Mouse (Mus musculus) heart, adult 2 months (tissue): Measurements from ENCODE around the gene Casc3. TPM values are rescaled to one million over a fixed set of nuclear protein-coding genes. Genes with fewer than 3 reads are reported as not detected.

ENCODE experiments used
- DNase-seq, 2 experiments: peaks; one replicate each; pipeline ENCODE4 v3.0.0; 2021
- H3K27ac ChIP-seq: fragments of 200-600 bp; 2 replicates; pipeline ENCODE4 v1.8.1; 2022
- H3K27me3 ChIP-seq: fragments of 200-500 bp; 2 replicates; pipeline ENCODE4 v1.6.1; 2012; ENCODE audit warnings: mild to moderate bottlenecking, low read length, inconsistent platforms, mixed read lengths; ENCODE audit not compliant: control insufficient read depth, insufficient read depth
- H3K36me3 ChIP-seq: fragments of 200-500 bp; 2 replicates; pipeline ENCODE4 v1.6.1; 2012; ENCODE audit warnings: low read length, inconsistent platforms; ENCODE audit not compliant: control insufficient read depth, insufficient read depth
- H3K4me1 ChIP-seq: fragments of 200-500 bp; 2 replicates; pipeline ENCODE4 v1.6.1; 2011; ENCODE audit warnings: low read length; ENCODE audit not compliant: control insufficient read depth, insufficient read depth
- H3K4me3 ChIP-seq: fragments of 200-600 bp; 2 replicates; pipeline ENCODE4 v1.8.1; 2022
- H3K79me2 ChIP-seq: fragments of 200-500 bp; replicated peaks from 2 replicates; pipeline ENCODE4 v1.6.1; 2012; ENCODE audit warnings: mild to moderate bottlenecking, inconsistent platforms, low read length, moderate library complexity, mixed read lengths; ENCODE audit not compliant: control insufficient read depth, insufficient read depth
- H3K9ac ChIP-seq: fragments of 200-500 bp; 2 replicates; pipeline ENCODE4 v1.6.1; 2012; ENCODE audit warnings: low read depth, mild to moderate bottlenecking, control low read depth, inconsistent platforms, low read length, mixed read lengths
- CTCF ChIP-seq: fragments of 200-600 bp; IDR thresholded peaks from 2 replicates; pipeline ENCODE4 v1.8.1; 2022; ENCODE audit warnings: antibody characterized with exemption, mild to moderate bottlenecking, moderate library complexity
- EP300 ChIP-seq: fragments of 200-500 bp; IDR thresholded peaks from 2 replicates; pipeline ENCODE4 v1.6.1; 2011; ENCODE audit warnings: low read depth, low read length, control low read depth; ENCODE audit not compliant: insufficient read depth
- POLR2A ChIP-seq: fragments of 200-500 bp; IDR thresholded peaks from 2 replicates; pipeline ENCODE4 v1.6.1; 2011; ENCODE audit warnings: mild to moderate bottlenecking, low read depth, low read length, control low read depth; ENCODE audit not compliant: insufficient read depth
- WGBS: fragments of 180-500 bp; shearing (Covaris S2); methylation state at CpG from one replicate; pipeline ENCODE4 v1.1.7; 2018; 5-methylcytosine and 5-hydroxymethylcytosine counted together
- intact Hi-C: fragments of 180-260 bp; cut with DNase I; formaldehyde crosslinking; loops from one replicate; pipeline ENCODE4 v1.15.1; 2025
- polyA plus RNA-seq: library from polyadenylated mRNA; depleted of rRNA; stranded (reverse); fragments of >200 nt; gene quantifications from 2 replicates; pipeline ENCODE4 v1.2.3, GENCODE M21; 2012
- total RNA-seq, 2 experiments: library from RNA; stranded (reverse); gene quantifications; 2 replicates each; pipeline ENCODE4 v1.2.3; 2021

The Casc3 gene
- total and polyA plus RNA-seq, 3 experiments = 17.5 to 20.7 (median 18.7) TPM

- 80% methylated on average over 18 of the region's 18 CpGs for WGBS
- no peaks in the 10 kb centered on the region for H3K79me2 ChIP-seq
- intact Hi-C loops = no loop called here
- H3K36me3 ChIP-seq = peaks cover 14% of the 10 kb centered on the region
- H3K27me3 ChIP-seq = no peaks in the 10 kb centered on the region
- DNase-seq = peak; percentile 13 to 22
- H3K27ac ChIP-seq = no peak overlapping the region; the same call in 1 of the 2 replicates
- H3K4me1 ChIP-seq = peaks cover 8% of the 10 kb centered on the region
- no peak overlapping the region for H3K9ac ChIP-seq
- no peak overlapping the region for H3K4me3 ChIP-seq
- no peak for TF ChIP-seq CTCF
- no peak for TF ChIP-seq POLR2A
- no peak for TF ChIP-seq EP300
These were observed 40.6 kb upstream of the Casc3 start for GRCm38 (mm10) chr11:98764091-98764490.

GRCm38 (mm10) chr11:98764746-98765145, 40.0 kb upstream of the Casc3 start:
- H3K4me1 ChIP-seq = peaks cover 13% of the 10 kb centered on the region
- intact Hi-C loops = no loop called here
- H3K4me3 ChIP-seq = no peak overlapping the region
- no peaks in the 10 kb centered on the region for H3K79me2 ChIP-seq
- peak overlapping the region; percentile 81 for H3K27ac ChIP-seq
- TF ChIP-seq POLR2A (no peak), CTCF (no peak), EP300 (no peak)
- peaks cover 21% of the 10 kb centered on the region for H3K36me3 ChIP-seq
- H3K27me3 ChIP-seq = no peaks in the 10 kb centered on the region
- no peak for DNase-seq
- no peak overlapping the region for H3K9ac ChIP-seq

GRCm38 (mm10) chr11:98765421-98766309, 39.0 kb upstream of the Casc3 start:
- no peak overlapping the region for H3K4me3 ChIP-seq

GRCm38 (mm10) chr11:98766346-98766745, 38.4 kb upstream of the Casc3 start:
- 24% methylated on average over 2 of the region's 2 CpGs for WGBS
- no peaks in the 10 kb centered on the region for H3K27me3 ChIP-seq
- no peaks in the 10 kb centered on the region for H3K79me2 ChIP-seq
- no peak overlapping the region for H3K9ac ChIP-seq
- H3K4me1 ChIP-seq = peaks cover 25% of the 10 kb centered on the region
- intact Hi-C loops = no loop called here
- H3K36me3 ChIP-seq = peaks cover 35% of the 10 kb centered on the region
- TF ChIP-seq POLR2A = no peak
- TF ChIP-seq CTCF = no peak
- no peak for TF ChIP-seq EP300
- no peak overlapping the region for H3K4me3 ChIP-seq
- peak overlapping the region; percentile 54 for H3K27ac ChIP-seq
- peak; percentile 27 to 47 for DNase-seq

More at GRCm38 (mm10) chr11:98765421-98766309, 39.0 kb upstream of the Casc3 start:
- H3K4me1 ChIP-seq = peaks cover 20% of the 10 kb centered on the region
- H3K9ac ChIP-seq = peak overlapping the region; percentile 17
- intact Hi-C loops = no loop called here
- H3K27ac ChIP-seq = peak overlapping the region; percentile 81
- H3K36me3 ChIP-seq = peaks cover 29% of the 10 kb centered on the region
- TF ChIP-seq EP300 (peak; percentile 42; the same call in 1 of the 2 replicates), CTCF (no peak)
- WGBS = 15% methylated on average over 6 of the region's 9 CpGs
- H3K79me2 ChIP-seq = no peaks in the 10 kb centered on the region
- H3K27me3 ChIP-seq = no peaks in the 10 kb centered on the region
- DNase-seq = peak; percentile 72 to 75

- Histone ChIP-seq H3K4me1 (peaks cover 26% of the 10 kb centered on the region), H3K36me3 (peaks cover 39% of the 10 kb centered on the region), H3K9ac (no peak overlapping the region), H3K27me3 (no peaks in the 10 kb centered on the region), H3K27ac (peak overlapping the region; percentile 54), H3K79me2 (no peaks in the 10 kb centered on the region), H3K4me3 (no peak overlapping the region)
- intact Hi-C loops = no loop called here
- TF ChIP-seq CTCF (no peak), POLR2A (no peak), EP300 (no peak)
- WGBS = 47% methylated on average over 5 of the region's 5 CpGs
- peak; percentile 20 to 47 for DNase-seq
These were observed 37.9 kb upstream of the Casc3 start for GRCm38 (mm10) chr11:98766816-98767215.

- 37% methylated on average over 9 of the region's 9 CpGs for WGBS
These were observed 37.4 kb upstream of the Casc3 start for GRCm38 (mm10) chr11:98767276-98767675.

More at GRCm38 (mm10) chr11:98767276-98767675, 37.4 kb upstream of the Casc3 start:
- Histone ChIP-seq H3K36me3 (peaks cover 41% of the 10 kb centered on the region), H3K27me3 (no peaks in the 10 kb centered on the region), H3K9ac (no peak overlapping the region), H3K4me3 (no peak overlapping the region), H3K4me1 (peaks cover 28% of the 10 kb centered on the region), H3K79me2 (no peaks in the 10 kb centered on the region), H3K27ac (peak overlapping the region; percentile 26; the same call in 1 of the 2 replicates)
- no peak for TF ChIP-seq CTCF
- peak; percentile 70 for TF ChIP-seq POLR2A
- no peak; the same call in 1 of the 2 replicates for TF ChIP-seq EP300
- intact Hi-C loops = no loop called here
- peak; percentile 53 to 55 for DNase-seq
